Mouse (Mus musculus): ENCODE results near the gene Rab9b. TPM values are rescaled to one million over a fixed set of nuclear protein-coding genes. Genes with fewer than 3 reads are reported as not detected.

Rab9b gene
- polyA plus RNA-seq (2015; fragmentation: Nextera tagmentation; extraction: Ambion mirVana): 29.6 and 29.9 TPM in 2 replicates

GRCm38 (mm10) chrX:136868061-136869040 lies at the start of gene Rab9b:
Rab9b (minus strand) TSS chrX:136868755.
- peak within 1 kb of the TSS; percentile 63 for H3K4me3 ChIP-seq (ENCODE audit: low read depth, low read length)
- peak within 1 kb of the TSS; percentile 79 for H3K9ac ChIP-seq (ENCODE audit: low read depth, low read length)
- WGBS: 20% methylated on average over 26 of the region's 36 CpGs
- H3K4me2 ChIP-seq (ENCODE audit: low read length): peak within 1 kb of the TSS; percentile 54
- H3K9me3 ChIP-seq (replicated peaks; ENCODE audit: control insufficient read depth, low read length, poor library complexity, severe bottlenecking): no peaks in the 10 kb centered on the region
- no peaks in the 10 kb centered on the region for H3K4me1 ChIP-seq (ENCODE audit: control insufficient read depth, insufficient read depth, low read length)
- peak within 1 kb of the TSS; percentile 90 for H3K27ac ChIP-seq (ENCODE audit: low read length)
- no peaks in the 10 kb centered on the region for H3K36me3 ChIP-seq (ENCODE audit: control insufficient read depth, insufficient read depth, low read length)
- peak; percentile 94 for ATAC-seq
- no peaks in the 10 kb centered on the region for H3K27me3 ChIP-seq (ENCODE audit: control insufficient read depth, insufficient read depth, low read depth, low read length)

GRCm38 (mm10) chrX:136904369-136904768 lies 35.8 kb upstream of the Rab9b start:
- 63% methylated on average over 4 of the region's 4 CpGs for WGBS
- Histone ChIP-seq H3K9me3 (replicated peaks; ENCODE audit: control insufficient read depth, low read length, poor library complexity, severe bottlenecking) (no peaks in the 10 kb centered on the region), H3K36me3 (ENCODE audit: control insufficient read depth, insufficient read depth, low read length) (no peaks in the 10 kb centered on the region), H3K4me3 (ENCODE audit: low read depth, low read length) (no peak overlapping the region), H3K27ac (ENCODE audit: low read length) (no peak overlapping the region), H3K4me1 (ENCODE audit: control insufficient read depth, insufficient read depth, low read length) (no peaks in the 10 kb centered on the region), H3K27me3 (ENCODE audit: control insufficient read depth, insufficient read depth, low read depth, low read length) (no peaks in the 10 kb centered on the region), H3K4me2 (ENCODE audit: low read length) (no peak overlapping the region), H3K9ac (ENCODE audit: low read depth, low read length) (no peak overlapping the region)
- no peak for ATAC-seq

GRCm38 (mm10) chrX:136895757-136896156 lies 27.2 kb upstream of the Rab9b start:
- Histone ChIP-seq H3K9me3 (replicated peaks; ENCODE audit: control insufficient read depth, low read length, poor library complexity, severe bottlenecking) (no peaks in the 10 kb centered on the region), H3K4me2 (ENCODE audit: low read length) (no peak overlapping the region), H3K4me1 (ENCODE audit: control insufficient read depth, insufficient read depth, low read length) (no peaks in the 10 kb centered on the region), H3K27me3 (ENCODE audit: control insufficient read depth, insufficient read depth, low read depth, low read length) (no peaks in the 10 kb centered on the region), H3K4me3 (ENCODE audit: low read depth, low read length) (no peak overlapping the region), H3K27ac (ENCODE audit: low read length) (no peak overlapping the region), H3K9ac (ENCODE audit: low read depth, low read length) (no peak overlapping the region), H3K36me3 (ENCODE audit: control insufficient read depth, insufficient read depth, low read length) (no peaks in the 10 kb centered on the region)
- ATAC-seq: 0 out of 2 replicates have a peak, but pooled peaks have one; percentile 42
- 66% methylated on average over 2 of the region's 2 CpGs for WGBS

GRCm38 (mm10) chrX:136850300-136850699 lies 18.3 kb downstream of the Rab9b start:
- Histone ChIP-seq H3K4me3 (ENCODE audit: low read depth, low read length) (no peak overlapping the region), H3K27me3 (ENCODE audit: control insufficient read depth, insufficient read depth, low read depth, low read length) (no peaks in the 10 kb centered on the region), H3K4me2 (ENCODE audit: low read length) (no peak overlapping the region), H3K27ac (ENCODE audit: low read length) (no peak overlapping the region), H3K9me3 (replicated peaks; ENCODE audit: control insufficient read depth, low read length, poor library complexity, severe bottlenecking) (no peaks in the 10 kb centered on the region), H3K4me1 (ENCODE audit: control insufficient read depth, insufficient read depth, low read length) (no peaks in the 10 kb centered on the region), H3K9ac (ENCODE audit: low read depth, low read length) (no peak overlapping the region), H3K36me3 (ENCODE audit: control insufficient read depth, insufficient read depth, low read length) (no peaks in the 10 kb centered on the region)
- no peak for ATAC-seq
- 24% methylated on average over 3 of the region's 3 CpGs for WGBS

- H3K4me1 ChIP-seq (ENCODE audit: control insufficient read depth, insufficient read depth, low read length): no peaks in the 10 kb centered on the region
- no peak for ATAC-seq
- no peak overlapping the region for H3K27ac ChIP-seq (ENCODE audit: low read length)
- no peak overlapping the region for H3K4me3 ChIP-seq (ENCODE audit: low read depth, low read length)
- H3K9me3 ChIP-seq (replicated peaks; ENCODE audit: control insufficient read depth, low read length, poor library complexity, severe bottlenecking): no peaks in the 10 kb centered on the region
- H3K36me3 ChIP-seq (ENCODE audit: control insufficient read depth, insufficient read depth, low read length): no peaks in the 10 kb centered on the region
- no peaks in the 10 kb centered on the region for H3K27me3 ChIP-seq (ENCODE audit: control insufficient read depth, insufficient read depth, low read depth, low read length)
- H3K4me2 ChIP-seq (ENCODE audit: low read length): no peak overlapping the region
- no peak overlapping the region for H3K9ac ChIP-seq (ENCODE audit: low read depth, low read length)
Observed at GRCm38 (mm10) chrX:136828610-136829009, 39.9 kb downstream of the Rab9b start.

GRCm38 (mm10) chrX:136825016-136825415 lies 43.5 kb downstream of the Rab9b start:
- Histone ChIP-seq H3K9me3 (replicated peaks; ENCODE audit: control insufficient read depth, low read length, poor library complexity, severe bottlenecking) (no peaks in the 10 kb centered on the region), H3K4me2 (ENCODE audit: low read length) (no peak overlapping the region), H3K27me3 (ENCODE audit: control insufficient read depth, insufficient read depth, low read depth, low read length) (no peaks in the 10 kb centered on the region), H3K4me3 (ENCODE audit: low read depth, low read length) (no peak overlapping the region), H3K9ac (ENCODE audit: low read depth, low read length) (no peak overlapping the region), H3K36me3 (ENCODE audit: control insufficient read depth, insufficient read depth, low read length) (no peaks in the 10 kb centered on the region), H3K4me1 (ENCODE audit: control insufficient read depth, insufficient read depth, low read length) (no peaks in the 10 kb centered on the region), H3K27ac (ENCODE audit: low read length) (peak overlapping the region; percentile 54)
- 38% methylated on average over 4 of the region's 4 CpGs for WGBS
- ATAC-seq: peak; percentile 86

- no peak for ATAC-seq
- Histone ChIP-seq H3K9ac (ENCODE audit: low read depth, low read length) (no peak within 1 kb of the TSS), H3K27me3 (ENCODE audit: control insufficient read depth, insufficient read depth, low read depth, low read length) (no peaks in the 10 kb centered on the region), H3K4me1 (ENCODE audit: control insufficient read depth, insufficient read depth, low read length) (no peaks in the 10 kb centered on the region), H3K36me3 (ENCODE audit: control insufficient read depth, insufficient read depth, low read length) (no peaks in the 10 kb centered on the region), H3K9me3 (replicated peaks; ENCODE audit: control insufficient read depth, low read length, poor library complexity, severe bottlenecking) (no peaks in the 10 kb centered on the region), H3K27ac (ENCODE audit: low read length) (no peak within 1 kb of the TSS), H3K4me3 (ENCODE audit: low read depth, low read length) (no peak within 1 kb of the TSS), H3K4me2 (ENCODE audit: low read length) (no peak within 1 kb of the TSS)
- WGBS: 33% methylated on average over 1 of the region's 1 CpGs
Observed at GRCm38 (mm10) chrX:136822371-136822770, 46.2 kb downstream of the Rab9b start, which contains the start of gene Plp1. Plp1 (plus strand) TSS chrX:136822671.

GRCm38 (mm10) chrX:136820250-136820649 lies 48.3 kb downstream of the Rab9b start:
- peak; percentile 88 for ATAC-seq
- Histone ChIP-seq H3K4me2 (ENCODE audit: low read length) (no peak overlapping the region), H3K36me3 (ENCODE audit: control insufficient read depth, insufficient read depth, low read length) (no peaks in the 10 kb centered on the region), H3K4me3 (ENCODE audit: low read depth, low read length) (no peak overlapping the region), H3K9ac (ENCODE audit: low read depth, low read length) (no peak overlapping the region), H3K4me1 (ENCODE audit: control insufficient read depth, insufficient read depth, low read length) (no peaks in the 10 kb centered on the region), H3K27me3 (ENCODE audit: control insufficient read depth, insufficient read depth, low read depth, low read length) (no peaks in the 10 kb centered on the region), H3K27ac (ENCODE audit: low read length) (no peak overlapping the region), H3K9me3 (replicated peaks; ENCODE audit: control insufficient read depth, low read length, poor library complexity, severe bottlenecking) (no peaks in the 10 kb centered on the region)
- WGBS: 26% methylated on average over 1 of the region's 1 CpGs

GRCm38 (mm10) chrX:136819752-136820151 lies 48.8 kb downstream of the Rab9b start:
- Histone ChIP-seq H3K27ac (ENCODE audit: low read length) (no peak overlapping the region), H3K4me3 (ENCODE audit: low read depth, low read length) (no peak overlapping the region), H3K9me3 (replicated peaks; ENCODE audit: control insufficient read depth, low read length, poor library complexity, severe bottlenecking) (no peaks in the 10 kb centered on the region), H3K27me3 (ENCODE audit: control insufficient read depth, insufficient read depth, low read depth, low read length) (no peaks in the 10 kb centered on the region), H3K4me2 (ENCODE audit: low read length) (no peak overlapping the region), H3K36me3 (ENCODE audit: control insufficient read depth, insufficient read depth, low read length) (no peaks in the 10 kb centered on the region), H3K9ac (ENCODE audit: low read depth, low read length) (no peak overlapping the region), H3K4me1 (ENCODE audit: control insufficient read depth, insufficient read depth, low read length) (no peaks in the 10 kb centered on the region)
- 86% methylated on average over 6 of the region's 6 CpGs for WGBS
- ATAC-seq: no peak

Measured in midbrain, embryonic 16.5 days (tissue).